ENCODE assay signal across 26 mouse cellular contexts in the genomic region with DNA sequence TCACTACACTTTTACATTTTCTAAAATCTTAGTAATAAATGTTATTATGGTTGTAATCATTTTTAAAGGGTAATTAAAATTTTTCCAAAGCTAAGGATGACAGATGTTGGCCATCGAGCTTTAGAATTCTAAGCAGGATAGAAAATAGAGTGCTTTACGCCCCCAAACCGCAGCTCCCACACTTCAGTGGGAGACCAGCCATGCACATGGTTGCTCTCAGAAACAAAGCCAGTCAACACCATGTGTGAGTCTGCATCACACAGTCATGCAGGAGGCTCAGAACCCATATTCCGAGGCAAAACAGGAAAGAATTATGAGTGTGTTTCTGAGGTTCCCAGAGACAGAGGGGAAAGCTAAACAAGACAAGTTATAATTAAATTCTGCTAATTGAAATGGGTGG.
DNase-seq lines count a peak whose midpoint lies in the region; ATAC-seq and TF ChIP-seq lines count a peak whose summit lies in the region.
"Had no signal": no experiment of that assay in that cellular context is flagged by ENCODE, and none has a peak within 500 bp of the region (broad histone marks: within the 10 kb centered on the region; RNA-seq: fewer than 3 reads in every experiment).

No protein-coding gene starts in this region.

- H3K9me3 ChIP-seq in forebrain, embryonic 16.5 days (ENCODE audit: control insufficient read depth, low read length): no peaks in the 10 kb centered on the region
- H3K9me3 ChIP-seq: embryonic facial prominence, embryonic 12.5 days; G1E; hindbrain, embryonic 15.5 days; liver, embryonic 12.5 days; midbrain, embryonic 10.5 days had no signal

- no peak overlapping the region for H3K4me3 ChIP-seq in kidney, adult 2 months (ENCODE audit: insufficient read depth, low read depth, low read length)
- H3K4me3 ChIP-seq in left cerebral cortex, adult 2 months: no peak overlapping the region
- H3K4me3 ChIP-seq in forebrain, embryonic 16.5 days (replicated peaks; ENCODE audit: low read length): no peak overlapping the region
- H3K4me3 ChIP-seq: embryonic facial prominence, embryonic 12.5 days; hindbrain, embryonic 15.5 days; limb, embryonic 13.5 days; liver, embryonic 12.5 days; midbrain, embryonic 10.5 days; myocyte had no signal

- no peaks in the 10 kb centered on the region for H3K36me3 ChIP-seq in kidney, adult 2 months (ENCODE audit: control insufficient read depth, insufficient read depth, low read length)
- H3K36me3 ChIP-seq in forebrain, embryonic 16.5 days (ENCODE audit: control insufficient read depth, insufficient read depth): no peaks in the 10 kb centered on the region
- H3K36me3 ChIP-seq: embryonic facial prominence, embryonic 12.5 days; G1E; hindbrain, embryonic 15.5 days; limb, embryonic 13.5 days; liver, embryonic 12.5 days; midbrain, embryonic 10.5 days had no signal

- no peak for ATAC-seq in forebrain, embryonic 16.5 days
- ATAC-seq: liver, embryonic 12.5 days; midbrain, embryonic 16.5 days; Patski had no signal

- intact Hi-C loops in left cerebral cortex, adult 2 months (cut with DNase I): no loop called here
- intact Hi-C loops in left cerebral cortex, postnatal 36 days (cut with DNase I): no loop called here

- WGBS in kidney, adult 2 months: 66% methylated on average over 4 of the region's 4 CpGs
- 84% methylated on average over 4 of the region's 4 CpGs for WGBS in forebrain, embryonic 16.5 days

- H3K4me1 ChIP-seq in kidney, adult 2 months (ENCODE audit: control insufficient read depth, insufficient read depth, low read length): no peaks in the 10 kb centered on the region
- H3K4me1 ChIP-seq in forebrain, embryonic 16.5 days (replicated peaks; ENCODE audit: control insufficient read depth, insufficient read depth, low read length): no peaks in the 10 kb centered on the region
- H3K4me1 ChIP-seq: embryonic facial prominence, embryonic 12.5 days; hindbrain, embryonic 15.5 days; liver, embryonic 12.5 days; midbrain, embryonic 10.5 days had no signal

- TF ChIP-seq CTCF in kidney, adult 2 months (conservative IDR thresholded peaks at IDR 0.05; ENCODE audit: insufficient read depth, insufficient read length, low read depth, low read length): no peak
- TF ChIP-seq CTCF in left cerebral cortex, adult 2 months (IDR thresholded peaks at IDR 0.05): no peak

- peak; percentile 28 for DNase-seq in kidney, postnatal 10 days
- DNase-seq in kidney, adult 2 months: no peak
- peak; percentile 19 to 29 for DNase-seq in left cerebral cortex, adult 2 months (ENCODE audit: extremely low spot score in 1 of 2, low spot score in 2 of 2)
- DNase-seq in left cerebral cortex, adult 11 months (ENCODE audit: low spot score): no peak
- DNase-seq in frontal cortex, postnatal 36 days (ENCODE audit: low spot score in 2 of 2): peak; percentile 43 to 59
- DNase-seq in left cerebral cortex, postnatal 36 days (ENCODE audit: low spot score in 2 of 2): peak; percentile 33 to 43
- no peak for DNase-seq in adipocyte (ENCODE audit: low spot score)
- DNase-seq: adrenal gland, adult 2 months; cerebellum, adult 18-20 months; cerebellum, postnatal 14 days; gastrocnemius, postnatal 14 days; lung, adult 18-20 months; lung, postnatal 10 days had no signal

- no peaks in the 10 kb centered on the region for H3K27me3 ChIP-seq in kidney, adult 2 months (replicated peaks; ENCODE audit: control insufficient read depth, insufficient read depth, low read length)
- no peaks in the 10 kb centered on the region for H3K27me3 ChIP-seq in forebrain, embryonic 16.5 days (replicated peaks; ENCODE audit: control insufficient read depth, insufficient read depth, low read length)
- H3K27me3 ChIP-seq: CH12.LX; embryonic facial prominence, embryonic 12.5 days; hindbrain, embryonic 15.5 days; limb, embryonic 13.5 days; liver, embryonic 12.5 days had no signal

- no peak for TF ChIP-seq POLR2A in kidney, adult 2 months (IDR thresholded peaks at IDR 0.05; ENCODE audit: low read depth, low read length)

- no peak overlapping the region for H3K27ac ChIP-seq in kidney, adult 2 months (ENCODE audit: insufficient read depth, low read depth, low read length)
- no peak overlapping the region for H3K27ac ChIP-seq in left cerebral cortex, adult 2 months
- H3K27ac ChIP-seq in forebrain, embryonic 16.5 days (ENCODE audit: low read length): no peak overlapping the region
- H3K27ac ChIP-seq: embryonic facial prominence, embryonic 12.5 days; hindbrain, embryonic 15.5 days; limb, embryonic 13.5 days; liver, embryonic 12.5 days; midbrain, embryonic 10.5 days; stomach, postnatal 0 days had no signal

- no peak overlapping the region for H3K4me2 ChIP-seq in forebrain, embryonic 16.5 days (ENCODE audit: low read length)
- H3K4me2 ChIP-seq: embryonic facial prominence, embryonic 12.5 days; heart, embryonic 11.5 days; hindbrain, embryonic 15.5 days; limb, embryonic 13.5 days; liver, embryonic 12.5 days had no signal

- H3K9ac ChIP-seq in forebrain, embryonic 16.5 days (replicated peaks; ENCODE audit: low read depth, low read length): no peak overlapping the region
- H3K9ac ChIP-seq: embryonic facial prominence, embryonic 12.5 days; hindbrain, embryonic 15.5 days; limb, embryonic 13.5 days; liver, embryonic 12.5 days had no signal

Comparison
In these comparisons a context has a peak if more than half of its experiments do, and no peak if none do; other contexts are left out.
1. DNase-seq: peak in kidney, postnatal 10 days (single experiment), left cerebral cortex, adult 2 months (2 of 2), frontal cortex, postnatal 36 days (2 of 2) and left cerebral cortex, postnatal 36 days (2 of 2); none in kidney, adult 2 months (single experiment), left cerebral cortex, adult 11 months (single experiment) and adipocyte (single experiment).